Mouse (Mus musculus) E14TG2a.4 (cell line): ENCODE results near the gene Ttll10.
A peak's percentile ranks its signal among the peaks of the same experiment; 100 is the strongest.

Experiments
- H3K27me3 ChIP-seq: 2 replicates; pipeline ENCODE4 v1.6.1; 2014; ENCODE audit warnings: low read length, control low read depth; ENCODE audit not compliant: insufficient read depth
- H3K36me3 ChIP-seq: 2 replicates; pipeline ENCODE4 v1.6.1; 2014; ENCODE audit warnings: low read length, control low read depth; ENCODE audit not compliant: insufficient read depth
- H3K4me1 ChIP-seq: replicated peaks from 2 replicates; pipeline ENCODE4 v1.6.1; 2014; ENCODE audit warnings: low read depth, low read length, control low read depth
- H3K4me3 ChIP-seq: replicated peaks from 2 replicates; pipeline ENCODE4 v1.5.1; 2014; ENCODE audit warnings: mild to moderate bottlenecking, low read length
- H3K9me3 ChIP-seq: 2 replicates; pipeline ENCODE4 v1.6.1; 2014; ENCODE audit warnings: low read length, control low read depth
- CTCF ChIP-seq: conservative IDR thresholded peaks from 2 replicates; pipeline ENCODE4 v1.5.1; 2014; ENCODE audit warnings: low read length
- NANOG ChIP-seq: IDR thresholded peaks from 2 replicates; pipeline ENCODE4 v1.6.1; 2014; ENCODE audit warnings: borderline replicate concordance, low read length, mixed read lengths
- POU5F1 ChIP-seq: IDR thresholded peaks from 2 replicates; pipeline ENCODE4 v1.6.1; 2014; ENCODE audit warnings: low read length, borderline replicate concordance

Ttll10 gene

GRCm38 (mm10) chr4:156091236-156091635 lies 32.0 kb upstream of the Ttll10 start:
- H3K36me3 ChIP-seq = no peaks in the 10 kb centered on the region

GRCm38 (mm10) chr4:156087398-156088087 lies 28.3 kb upstream of the Ttll10 start:
- Histone ChIP-seq H3K4me1 (peaks cover 5% of the 10 kb centered on the region; the same call in 1 of the 2 replicates), H3K9me3 (no peaks in the 10 kb centered on the region), H3K36me3 (no peaks in the 10 kb centered on the region), H3K4me3 (no peak overlapping the region), H3K27me3 (no peaks in the 10 kb centered on the region)
- TF ChIP-seq CTCF (no peak), NANOG (no peak), POU5F1 (no peak)

More at GRCm38 (mm10) chr4:156091236-156091635, 32.0 kb upstream of the Ttll10 start:
- no peak for TF ChIP-seq POU5F1
- no peak for TF ChIP-seq CTCF
- no peak for TF ChIP-seq NANOG
- no peak overlapping the region for H3K4me3 ChIP-seq
- H3K4me1 ChIP-seq = peaks cover 9% of the 10 kb centered on the region; the same call in 1 of the 2 replicates
- H3K27me3 ChIP-seq = peaks cover 3% of the 10 kb centered on the region; the same call in 1 of the 2 replicates
- H3K9me3 ChIP-seq = no peaks in the 10 kb centered on the region

GRCm38 (mm10) chr4:156085256-156085655 lies 26.0 kb upstream of the Ttll10 start:
- Histone ChIP-seq H3K9me3 (no peaks in the 10 kb centered on the region), H3K27me3 (peaks cover 2% of the 10 kb centered on the region; the same call in 1 of the 2 replicates), H3K36me3 (no peaks in the 10 kb centered on the region), H3K4me1 (no peaks in the 10 kb centered on the region), H3K4me3 (no peak overlapping the region)
- TF ChIP-seq NANOG (no peak), POU5F1 (no peak), CTCF (no peak)

GRCm38 (mm10) chr4:156084096-156084879 lies 25.1 kb upstream of the Ttll10 start:
- no peak for TF ChIP-seq POU5F1
- no peaks in the 10 kb centered on the region for H3K9me3 ChIP-seq
- H3K27me3 ChIP-seq = peaks cover 8% of the 10 kb centered on the region
- no peaks in the 10 kb centered on the region for H3K4me1 ChIP-seq
- no peak overlapping the region for H3K4me3 ChIP-seq
- no peaks in the 10 kb centered on the region for H3K36me3 ChIP-seq

- Histone ChIP-seq H3K36me3 (no peaks in the 10 kb centered on the region), H3K27me3 (peaks cover 15% of the 10 kb centered on the region), H3K9me3 (no peaks in the 10 kb centered on the region), H3K4me3 (no peak overlapping the region), H3K4me1 (peaks cover 3% of the 10 kb centered on the region)
- TF ChIP-seq POU5F1 (no peak), NANOG (no peak), CTCF (no peak)
These were observed 24.1 kb upstream of the Ttll10 start for GRCm38 (mm10) chr4:156083348-156083747.

GRCm38 (mm10) chr4:156082621-156083234 lies 23.5 kb upstream of the Ttll10 start:
- H3K9me3 ChIP-seq = no peaks in the 10 kb centered on the region
- peaks cover 21% of the 10 kb centered on the region for H3K27me3 ChIP-seq
- H3K4me1 ChIP-seq = peaks cover 6% of the 10 kb centered on the region
- no peak overlapping the region for H3K4me3 ChIP-seq
- TF ChIP-seq CTCF (no peak), NANOG (no peak), POU5F1 (no peak)
- H3K36me3 ChIP-seq = no peaks in the 10 kb centered on the region

GRCm38 (mm10) chr4:156077499-156078301 lies 18.5 kb upstream of the Ttll10 start:
- Histone ChIP-seq H3K4me1 (peaks cover 22% of the 10 kb centered on the region), H3K4me3 (peak overlapping the region; percentile 83), H3K27me3 (peaks cover 35% of the 10 kb centered on the region), H3K9me3 (no peaks in the 10 kb centered on the region), H3K36me3 (no peaks in the 10 kb centered on the region)
- no peak for TF ChIP-seq NANOG
- TF ChIP-seq CTCF = no peak

- peaks cover 22% of the 10 kb centered on the region for H3K4me1 ChIP-seq
- TF ChIP-seq NANOG (no peak), POU5F1 (no peak), CTCF (no peak)
These were observed 17.7 kb upstream of the Ttll10 start for GRCm38 (mm10) chr4:156076911-156077382.

More at GRCm38 (mm10) chr4:156076911-156077382, 17.7 kb upstream of the Ttll10 start:
- Histone ChIP-seq H3K9me3 (no peaks in the 10 kb centered on the region), H3K36me3 (no peaks in the 10 kb centered on the region), H3K4me3 (peak overlapping the region; percentile 83), H3K27me3 (peaks cover 35% of the 10 kb centered on the region)
